Comparison of ENCODE assay signal across 8 mouse cellular contexts in the genomic region with DNA sequence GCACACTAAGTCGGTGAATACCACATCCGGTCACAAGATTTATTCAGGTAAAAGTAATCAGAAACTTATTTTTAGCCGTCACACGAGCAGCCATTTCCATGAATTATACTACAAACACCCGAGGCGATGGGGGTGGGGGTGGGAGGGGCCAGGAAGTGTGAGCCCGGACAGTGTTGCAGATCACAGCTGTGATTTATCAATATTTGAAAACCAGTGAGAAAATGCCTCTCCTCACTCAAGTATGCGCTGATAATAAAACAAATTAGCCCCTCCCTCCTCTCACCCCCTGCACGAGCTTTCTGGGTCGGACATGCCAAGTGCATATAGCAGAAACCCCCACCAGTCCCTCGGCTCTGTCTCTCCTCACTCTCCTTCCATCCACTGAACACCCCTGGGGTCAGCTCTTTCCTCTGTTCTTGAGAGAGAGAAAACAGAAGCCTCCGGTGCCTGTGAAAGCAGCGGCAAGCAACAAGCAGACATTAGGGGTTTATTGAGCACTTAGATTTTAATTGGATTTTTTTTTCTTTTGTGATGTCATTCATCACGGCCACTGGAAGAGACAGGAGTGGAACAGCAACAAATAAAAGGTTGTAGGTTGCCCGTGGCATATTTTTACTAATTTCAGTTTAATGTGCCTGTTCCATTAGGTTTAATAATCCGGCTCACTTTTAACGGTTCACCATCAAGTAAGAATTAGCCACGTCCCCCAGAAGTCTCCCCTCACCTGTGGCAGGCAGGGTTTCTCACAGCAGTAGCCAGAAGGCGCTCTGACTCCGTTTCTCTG.
DNase-seq lines count a peak whose midpoint lies in the region; ATAC-seq and TF ChIP-seq lines count a peak whose summit lies in the region.
"Had no signal": no experiment of that assay in that cellular context is flagged by ENCODE, and none has a peak within 500 bp of the region (broad histone marks: within the 10 kb centered on the region; RNA-seq: fewer than 3 reads in every experiment).

No protein-coding gene starts in this region.

- no peaks in the 10 kb centered on the region for H3K36me3 ChIP-seq in forebrain, embryonic 11.5 days (ENCODE audit: control insufficient read depth, insufficient read depth, low read length)
- no peaks in the 10 kb centered on the region for H3K36me3 ChIP-seq in intestine, postnatal 0 days (ENCODE audit: control insufficient read depth, insufficient read depth)

- no peak; the same call in 1 of the 2 replicates for TF ChIP-seq CTCF in left cerebral cortex, adult 2 months (IDR thresholded peaks at IDR 0.05)
- TF ChIP-seq CTCF in intestine, postnatal 0 days (IDR thresholded peaks at IDR 0.05; ENCODE audit: low read depth): no peak

- WGBS in forebrain, embryonic 11.5 days: 39% methylated on average over 20 of the region's 20 CpGs
- 39% methylated on average over 20 of the region's 20 CpGs for WGBS in intestine, postnatal 0 days

- no peak overlapping the region for H3K9ac ChIP-seq in forebrain, embryonic 11.5 days (ENCODE audit: low read length)
- no peak overlapping the region for H3K9ac ChIP-seq in intestine, postnatal 0 days (ENCODE audit: low read depth, low read length)

- H3K4me1 ChIP-seq in forebrain, embryonic 11.5 days (replicated peaks; ENCODE audit: control insufficient read depth, insufficient read depth, low read length): peaks cover 7% of the 10 kb centered on the region; the same call in 1 of the 2 replicates
- H3K4me1 ChIP-seq in intestine, postnatal 0 days (replicated peaks; ENCODE audit: control insufficient read depth, insufficient read depth, low read length): no peaks in the 10 kb centered on the region

- no peak overlapping the region for H3K27ac ChIP-seq in left cerebral cortex, adult 2 months
- no peak overlapping the region for H3K27ac ChIP-seq in forebrain, embryonic 11.5 days (ENCODE audit: low read depth, low read length)
- H3K27ac ChIP-seq in intestine, postnatal 0 days (ENCODE audit: low read depth, low read length): no peak overlapping the region

- no peaks in the 10 kb centered on the region for H3K27me3 ChIP-seq in forebrain, embryonic 11.5 days (ENCODE audit: control insufficient read depth, insufficient read depth, low read length)
- no peaks in the 10 kb centered on the region for H3K27me3 ChIP-seq in intestine, postnatal 0 days (replicated peaks; ENCODE audit: control insufficient read depth, insufficient read depth, low read length)

- intact Hi-C loops in left cerebral cortex, adult 2 months (cut with DNase I): no loop called here
- intact Hi-C loops in left cerebral cortex, postnatal 4 days (cut with DNase I): no loop called here

- peak; percentile 70 for ATAC-seq in forebrain, embryonic 11.5 days (replicated peaks; ENCODE audit: low FRiP score)
- no peak for ATAC-seq in intestine, postnatal 0 days

- DNase-seq in left cerebral cortex, adult 2 months (ENCODE audit: extremely low spot score in 1 of 2, low spot score in 2 of 2): no peak
- DNase-seq in left cerebral cortex, adult 8-10 months (ENCODE audit: low spot score in 2 of 2): no peak
- peak; percentile 53 for DNase-seq in forebrain, embryonic 11.5 days (ENCODE audit: low spot score)
- peak; percentile 33 for DNase-seq in retina, embryonic 14.5 days (ENCODE audit: low spot score)
- no peak for DNase-seq in left cerebral cortex, postnatal 4 days
- no peak for DNase-seq in cerebellum, postnatal 4 days (ENCODE audit: low spot score in 2 of 2)
- DNase-seq: lung, postnatal 36 days had no signal

- H3K4me3 ChIP-seq in left cerebral cortex, adult 2 months: peak overlapping the region; percentile 40
- 0 out of 2 replicates have a peak overlapping the region, but pooled peaks have one; percentile 5 for H3K4me3 ChIP-seq in forebrain, embryonic 11.5 days (ENCODE audit: low read depth, low read length)
- peak overlapping the region; percentile 25; the same call in 1 of the 2 replicates for H3K4me3 ChIP-seq in intestine, postnatal 0 days (ENCODE audit: low read depth, low read length)

- peak overlapping the region; percentile 35; the same call in 1 of the 2 replicates for H3K4me2 ChIP-seq in forebrain, embryonic 11.5 days (ENCODE audit: low read depth, low read length, severe bottlenecking)
- peak overlapping the region; percentile 55 for H3K4me2 ChIP-seq in intestine, postnatal 0 days (replicated peaks; ENCODE audit: low read depth)

- H3K9me3 ChIP-seq in forebrain, embryonic 11.5 days (ENCODE audit: control insufficient read depth, low read length): no peaks in the 10 kb centered on the region
- no peaks in the 10 kb centered on the region for H3K9me3 ChIP-seq in intestine, postnatal 0 days (ENCODE audit: control insufficient read depth)

Comparison
In these comparisons a context has a peak if more than half of its experiments do, and no peak if none do; other contexts are left out.
1. DNase-seq: peak in forebrain, embryonic 11.5 days (single experiment) and retina, embryonic 14.5 days (single experiment); none in left cerebral cortex, adult 2 months (0 of 2), left cerebral cortex, adult 8-10 months (0 of 2), left cerebral cortex, postnatal 4 days (single experiment) and cerebellum, postnatal 4 days (0 of 2).
2. Peak in every context shown above with its lines, with median percentiles within 50 percentile points of each other: H3K4me3 ChIP-seq.